Mouse (Mus musculus) fat pad, adult 2 months (tissue): ENCODE measurements at regions not wholly inside any gene's neighbourhood (a gene's known extent, or its start where the extent isn't known, plus 50 kb on each side); places are given as distances from the start of the nearest gene placed in this dataset.

Experiments used
- DNase-seq: peaks from one replicate; pipeline ENCODE4 v3.0.0-alpha.2; 2011; ENCODE audit warnings: low read depth, low spot score; ENCODE audit errors: extremely low read depth

GRCm38 (mm10) chr6:100396311-100397200 is 109.3 kb upstream of the Rybp start:
- no peak for DNase-seq

- DNase-seq: no peak
These were observed 103.1 kb upstream of the Rybp start for GRCm38 (mm10) chr6:100390258-100390910.

- no peak for DNase-seq
These were observed 99.8 kb upstream of the Rybp start for GRCm38 (mm10) chr6:100387042-100387441.

GRCm38 (mm10) chr6:100385640-100386039 is 98.4 kb upstream of the Rybp start:
- DNase-seq: no peak

GRCm38 (mm10) chr6:100381046-100381445 is 93.8 kb upstream of the Rybp start:
- no peak for DNase-seq

- no peak for DNase-seq
These were observed 93.3 kb upstream of the Rybp start for GRCm38 (mm10) chr6:100380536-100380935.

GRCm38 (mm10) chr6:100379792-100380191 is 92.5 kb upstream of the Rybp start:
- no peak for DNase-seq

- DNase-seq: no peak
These were observed 91.2 kb upstream of the Rybp start for GRCm38 (mm10) chr6:100378533-100378874.

- DNase-seq: no peak
These were observed 90.7 kb upstream of the Rybp start for GRCm38 (mm10) chr6:100377828-100378532.

GRCm38 (mm10) chr6:100376656-100377055 is 89.4 kb upstream of the Rybp start:
- DNase-seq: no peak

GRCm38 (mm10) chr6:100370828-100371227 is 83.5 kb upstream of the Rybp start:
- no peak for DNase-seq

GRCm38 (mm10) chr6:100370358-100370757 is 83.1 kb upstream of the Rybp start:
- no peak for DNase-seq

GRCm38 (mm10) chr6:100366231-100366630 is 78.9 kb upstream of the Rybp start:
- DNase-seq: no peak

GRCm38 (mm10) chr6:100365791-100366190 is 78.5 kb upstream of the Rybp start:
- DNase-seq: no peak

- DNase-seq: no peak
These were observed 76.4 kb upstream of the Rybp start for GRCm38 (mm10) chr6:100363683-100364082.

GRCm38 (mm10) chr6:100356617-100357399 is 69.5 kb upstream of the Rybp start:
- no peak for DNase-seq

GRCm38 (mm10) chr6:100355858-100356257 is 68.6 kb upstream of the Rybp start:
- DNase-seq: no peak

GRCm38 (mm10) chr6:100347481-100347880 is 60.2 kb upstream of the Rybp start:
- no peak for DNase-seq

GRCm38 (mm10) chr6:100345073-100345472 is 57.8 kb upstream of the Rybp start:
- no peak for DNase-seq

GRCm38 (mm10) chr6:100341305-100342290 is 54.3 kb upstream of the Rybp start:
- no peak for DNase-seq
